9 mouse cellular contexts compared by ENCODE assay signal in genomic region chr14:54228933-54229713, GRCm38 (mm10). TPM values are rescaled to one million over a fixed set of nuclear protein-coding genes. Genes with fewer than 3 reads are reported as not detected.
A peak's percentile ranks its signal among the peaks of the same experiment; 100 is the strongest.
DNase-seq lines count a peak whose midpoint lies in the region; ATAC-seq lines count a peak whose summit lies in the region.
"Had no signal": no experiment of that assay in that cellular context is flagged by ENCODE, and none has a peak within 500 bp of the region (broad histone marks: within the 10 kb centered on the region; RNA-seq: fewer than 3 reads in every experiment).

No protein-coding gene starts in this region.

- no peak for DNase-seq in heart, adult 11 months
- DNase-seq in T-cell, adult 2 months (ENCODE audit: low spot score), result peak; percentile 19
- no peak for DNase-seq in urinary bladder, postnatal 10 days (ENCODE audit: low spot score)
- no peak for DNase-seq in frontal cortex, postnatal 25 days (ENCODE audit: low spot score in 2 of 2)
- DNase-seq in kidney, postnatal 25 days, result no peak

- ATAC-seq in heart, embryonic 13.5 days (ENCODE audit: extremely low read depth, insufficient number of reproducible peaks, low FRiP score, low TSS enrichment), result no peak
- peak; percentile 36 for ATAC-seq in hindbrain, embryonic 12.5 days (ENCODE audit: low FRiP score)
- peak; percentile 52 for ATAC-seq in midbrain, embryonic 15.5 days (replicated peaks)

- H3K4me1 ChIP-seq in heart, embryonic 13.5 days, result peaks cover 73% of the 10 kb centered on the region
- peaks cover 39% of the 10 kb centered on the region for H3K4me1 ChIP-seq in hindbrain, embryonic 12.5 days
- peaks cover 39% of the 10 kb centered on the region for H3K4me1 ChIP-seq in midbrain, embryonic 15.5 days

- H3K4me2 ChIP-seq in heart, embryonic 13.5 days, result peak overlapping the region; percentile 70
- H3K4me2 ChIP-seq in hindbrain, embryonic 12.5 days (replicated peaks), result peak overlapping the region; percentile 51
- peak overlapping the region; percentile 59 for H3K4me2 ChIP-seq in midbrain, embryonic 15.5 days

- no peaks in the 10 kb centered on the region for H3K9me3 ChIP-seq in heart, embryonic 13.5 days
- no peaks in the 10 kb centered on the region for H3K9me3 ChIP-seq in hindbrain, embryonic 12.5 days (replicated peaks)
- H3K9me3 ChIP-seq in midbrain, embryonic 15.5 days, result no peaks in the 10 kb centered on the region

- H3K9ac ChIP-seq in heart, embryonic 13.5 days, result peak overlapping the region; percentile 62
- peak overlapping the region; percentile 44 for H3K9ac ChIP-seq in hindbrain, embryonic 12.5 days
- H3K9ac ChIP-seq in midbrain, embryonic 15.5 days, result peak overlapping the region; percentile 38; the same call in 1 of the 2 replicates

- H3K27me3 ChIP-seq in heart, embryonic 13.5 days (replicated peaks), result no peaks in the 10 kb centered on the region
- H3K27me3 ChIP-seq in hindbrain, embryonic 12.5 days, result no peaks in the 10 kb centered on the region; the same call in 1 of the 2 replicates
- H3K27me3 ChIP-seq in midbrain, embryonic 15.5 days (replicated peaks), result no peaks in the 10 kb centered on the region

- no peaks in the 10 kb centered on the region for H3K36me3 ChIP-seq in heart, embryonic 13.5 days
- no peaks in the 10 kb centered on the region for H3K36me3 ChIP-seq in hindbrain, embryonic 12.5 days
- H3K36me3 ChIP-seq in midbrain, embryonic 15.5 days (replicated peaks), result no peaks in the 10 kb centered on the region

- WGBS in heart, embryonic 13.5 days, result 19% methylated on average over 25 of the region's 25 CpGs
- WGBS in hindbrain, embryonic 12.5 days, result 5% methylated on average over 25 of the region's 25 CpGs
- 8% methylated on average over 25 of the region's 25 CpGs for WGBS in midbrain, embryonic 15.5 days

- no peak overlapping the region for H3K27ac ChIP-seq in heart, embryonic 13.5 days (replicated peaks)
- peak overlapping the region; percentile 53 for H3K27ac ChIP-seq in hindbrain, embryonic 12.5 days
- H3K27ac ChIP-seq in midbrain, embryonic 15.5 days, result peak overlapping the region; percentile 80

- peak overlapping the region; percentile 29 for H3K4me3 ChIP-seq in heart, embryonic 13.5 days
- H3K4me3 ChIP-seq in hindbrain, embryonic 12.5 days, result peak overlapping the region; percentile 30
- H3K4me3 ChIP-seq in midbrain, embryonic 15.5 days, result peak overlapping the region; percentile 30

RNA-seq across cellular contexts. Expression of gene Dad1, which starts 24.8 kb away (rescaled TPM):
- 391 and 412 TPM in 2 replicates for polyA plus RNA-seq in heart, embryonic 13.5 days (2015; fragmentation: Nextera tagmentation; extraction: Ambion mirVana)
- 238 and 259 TPM in 2 replicates for polyA plus RNA-seq in hindbrain, embryonic 12.5 days (2016; fragmentation: Nextera tagmentation; extraction: Ambion mirVana)
- 329 and 335 TPM in 2 replicates for polyA plus RNA-seq in midbrain, embryonic 15.5 days (2015; fragmentation: Nextera tagmentation; extraction: Ambion mirVana)

RNA-seq across cellular contexts. Expression of gene Abhd4, which starts 24.9 kb away (rescaled TPM):
- polyA plus RNA-seq in heart, embryonic 13.5 days (2015; fragmentation: Nextera tagmentation; extraction: Ambion mirVana), result 85.8 and 87.0 TPM in 2 replicates
- 44.0 and 47.7 TPM in 2 replicates for polyA plus RNA-seq in hindbrain, embryonic 12.5 days (2016; fragmentation: Nextera tagmentation; extraction: Ambion mirVana)
- polyA plus RNA-seq in midbrain, embryonic 15.5 days (2015; fragmentation: Nextera tagmentation; extraction: Ambion mirVana), result 45.9 and 53.2 TPM in 2 replicates

RNA-seq across cellular contexts. Expression of gene Olfr49, which starts 55.6 kb away (rescaled TPM):
- polyA plus RNA-seq in heart, embryonic 13.5 days (2015; fragmentation: Nextera tagmentation; extraction: Ambion mirVana), result not detected in 2 replicates
- polyA plus RNA-seq in hindbrain, embryonic 12.5 days (2016; fragmentation: Nextera tagmentation; extraction: Ambion mirVana), result not detected in 2 replicates
- not detected in 2 replicates for polyA plus RNA-seq in midbrain, embryonic 15.5 days (2015; fragmentation: Nextera tagmentation; extraction: Ambion mirVana)
- polyA plus RNA-seq: large intestine, adult 2 months had no signal
